Mouse (Mus musculus): ENCODE measurements at regions not wholly inside any gene's neighbourhood (a gene's known extent, or its start where the extent isn't known, plus 50 kb on each side); places are given as distances from the start of the nearest gene placed in this dataset.

GRCm38 (mm10) chr12:39033982-39034381 is 254.8 kb downstream of the Etv1 start:
- TF ChIP-seq CTCF (IDR thresholded peaks at IDR 0.05; ENCODE audit: borderline replicate concordance, insufficient read depth, low read depth, low read length) = no peak
- no peak for TF ChIP-seq POLR2A (IDR thresholded peaks at IDR 0.05; ENCODE audit: borderline replicate concordance, insufficient read depth, low read length)
